Mouse (Mus musculus) kidney, adult 2 months (tissue): ENCODE data around the gene Rpf1.

Experiments used
- CTCF ChIP-seq: fragments of 200-500 bp; conservative IDR thresholded peaks from 2 replicates; pipeline ENCODE4 v1.5.1; 2011; ENCODE audit warnings: low read depth, mild to moderate bottlenecking, control low read depth, low read length, moderate library complexity, mixed read lengths; ENCODE audit not compliant: insufficient read depth, insufficient read length
- POLR2A ChIP-seq: fragments of 200-500 bp; IDR thresholded peaks from one replicate; pipeline ENCODE4 v1.6.1; 2011; ENCODE audit warnings: low read depth, low read length, control low read depth

- TF ChIP-seq CTCF = no peak
- TF ChIP-seq POLR2A = no peak
These were observed 36.3 kb upstream of the Rpf1 start for GRCm38 (mm10) chr3:146557507-146557906.
